Mouse (Mus musculus): Measurements from ENCODE around the gene Nav2. TPM values are rescaled to one million over a fixed set of nuclear protein-coding genes. Genes with fewer than 3 reads are reported as not detected.
A peak's percentile ranks its signal among the peaks of the same experiment; 100 is the strongest.

Nav2 gene
- polyA plus RNA-seq, 1 experiment from 2014 or later = 34.2 TPM

DNA sequence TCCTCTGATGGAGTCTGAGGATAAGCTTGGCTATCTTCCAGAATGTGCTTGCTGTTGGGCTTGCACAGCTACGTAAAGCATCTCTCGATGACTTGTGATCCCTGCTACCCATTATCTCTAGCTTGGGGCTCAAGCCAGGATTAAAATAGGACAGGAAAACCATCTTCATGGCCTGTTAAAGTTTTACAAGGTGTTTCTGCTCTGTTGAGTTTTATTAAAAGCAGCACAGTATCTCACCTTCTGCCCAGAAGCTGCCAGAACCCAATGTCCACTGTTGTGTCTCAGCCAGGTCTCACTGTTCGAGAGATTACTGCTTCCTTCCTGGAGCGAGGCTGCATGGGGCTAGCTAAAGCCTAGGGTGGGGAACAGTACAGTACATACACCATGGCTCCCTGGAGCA, 123.7 kb downstream of the Nav2 start:
- Histone ChIP-seq H3K27ac (ENCODE audit: low read length) (no peak overlapping the region), H3K4me1 (ENCODE audit: control insufficient read depth, insufficient read depth, low read length) (peaks cover 10% of the 10 kb centered on the region; the same call in 1 of the 2 replicates), H3K36me3 (ENCODE audit: control insufficient read depth, insufficient read depth) (no peaks in the 10 kb centered on the region), H3K9me3 (replicated peaks; ENCODE audit: control insufficient read depth, low read length) (no peaks in the 10 kb centered on the region), H3K4me2 (ENCODE audit: low read depth, low read length) (no peak overlapping the region), H3K27me3 (ENCODE audit: control insufficient read depth, insufficient read depth, low read length) (no peaks in the 10 kb centered on the region), H3K9ac (ENCODE audit: low read length) (no peak overlapping the region), H3K4me3 (ENCODE audit: low read length) (no peak overlapping the region)
- ATAC-seq (replicated peaks; ENCODE audit: extremely low read depth, insufficient read depth, low FRiP score) = peak; percentile 58
- WGBS = 30% methylated on average over 4 of the region's 4 CpGs

DNA sequence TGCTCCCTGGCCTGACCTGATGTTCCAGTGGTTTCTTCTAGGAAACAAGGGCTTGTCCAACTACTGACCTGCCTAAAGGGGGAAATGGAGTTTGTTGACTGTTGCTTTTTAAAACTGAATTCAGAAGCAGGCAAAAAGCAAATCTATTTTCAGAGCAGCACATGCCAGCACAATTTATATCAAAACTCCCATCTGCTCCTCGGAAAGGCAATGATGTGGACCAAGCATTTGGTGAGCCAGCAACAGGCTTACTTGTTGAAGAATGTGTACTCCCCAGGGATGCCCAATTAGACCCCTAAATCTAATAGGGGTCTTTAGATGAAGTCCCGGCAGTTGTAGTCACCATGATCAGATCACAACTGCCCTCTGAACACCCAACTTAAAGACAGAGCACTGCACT, 125.7 kb downstream of the Nav2 start:
- ATAC-seq (replicated peaks; ENCODE audit: extremely low read depth, insufficient read depth, low FRiP score) = no peak
- no peak overlapping the region for H3K4me3 ChIP-seq (ENCODE audit: low read length)
- no peaks in the 10 kb centered on the region for H3K27me3 ChIP-seq (ENCODE audit: control insufficient read depth, insufficient read depth, low read length)

GRCm38 (mm10) chr7:49040163-49040562, 131.6 kb downstream of the Nav2 start:
- no peaks in the 10 kb centered on the region for H3K36me3 ChIP-seq (ENCODE audit: control insufficient read depth, insufficient read depth)
- H3K4me3 ChIP-seq (ENCODE audit: low read length) = no peak overlapping the region
- H3K9ac ChIP-seq (ENCODE audit: low read length) = no peak overlapping the region
- H3K27ac ChIP-seq (ENCODE audit: low read length) = no peak overlapping the region
- H3K9me3 ChIP-seq (replicated peaks; ENCODE audit: control insufficient read depth, low read length) = no peaks in the 10 kb centered on the region
- no peak overlapping the region for H3K4me2 ChIP-seq (ENCODE audit: low read depth, low read length)
- 79% methylated on average over 8 of the region's 8 CpGs for WGBS
- ATAC-seq (replicated peaks; ENCODE audit: extremely low read depth, insufficient read depth, low FRiP score) = no peak
- H3K27me3 ChIP-seq (ENCODE audit: control insufficient read depth, insufficient read depth, low read length) = no peaks in the 10 kb centered on the region
- peaks cover 8% of the 10 kb centered on the region for H3K4me1 ChIP-seq (ENCODE audit: control insufficient read depth, insufficient read depth, low read length)

More for the DNA sequence above, 125.7 kb downstream of the Nav2 start:
- no peak overlapping the region for H3K9ac ChIP-seq (ENCODE audit: low read length)
- no peaks in the 10 kb centered on the region for H3K36me3 ChIP-seq (ENCODE audit: control insufficient read depth, insufficient read depth)
- H3K4me1 ChIP-seq (ENCODE audit: control insufficient read depth, insufficient read depth, low read length) = peaks cover 10% of the 10 kb centered on the region; the same call in 1 of the 2 replicates
- no peak overlapping the region for H3K27ac ChIP-seq (ENCODE audit: low read length)
- no peaks in the 10 kb centered on the region for H3K9me3 ChIP-seq (replicated peaks; ENCODE audit: control insufficient read depth, low read length)
- no peak overlapping the region for H3K4me2 ChIP-seq (ENCODE audit: low read depth, low read length)
- WGBS = 86% methylated on average over 2 of the region's 2 CpGs

- Histone ChIP-seq H3K4me3 (ENCODE audit: low read length) (no peak overlapping the region), H3K9ac (ENCODE audit: low read length) (no peak overlapping the region), H3K9me3 (replicated peaks; ENCODE audit: control insufficient read depth, low read length) (no peaks in the 10 kb centered on the region), H3K4me1 (ENCODE audit: control insufficient read depth, insufficient read depth, low read length) (peaks cover 8% of the 10 kb centered on the region), H3K27ac (ENCODE audit: low read length) (no peak overlapping the region), H3K36me3 (ENCODE audit: control insufficient read depth, insufficient read depth) (no peaks in the 10 kb centered on the region), H3K4me2 (ENCODE audit: low read depth, low read length) (no peak overlapping the region), H3K27me3 (ENCODE audit: control insufficient read depth, insufficient read depth, low read length) (no peaks in the 10 kb centered on the region)
- ATAC-seq (replicated peaks; ENCODE audit: extremely low read depth, insufficient read depth, low FRiP score) = no peak
- WGBS = 55% methylated on average over 4 of the region's 4 CpGs
Observed at GRCm38 (mm10) chr7:49041334-49042070, 133.0 kb downstream of the Nav2 start.

DNA sequence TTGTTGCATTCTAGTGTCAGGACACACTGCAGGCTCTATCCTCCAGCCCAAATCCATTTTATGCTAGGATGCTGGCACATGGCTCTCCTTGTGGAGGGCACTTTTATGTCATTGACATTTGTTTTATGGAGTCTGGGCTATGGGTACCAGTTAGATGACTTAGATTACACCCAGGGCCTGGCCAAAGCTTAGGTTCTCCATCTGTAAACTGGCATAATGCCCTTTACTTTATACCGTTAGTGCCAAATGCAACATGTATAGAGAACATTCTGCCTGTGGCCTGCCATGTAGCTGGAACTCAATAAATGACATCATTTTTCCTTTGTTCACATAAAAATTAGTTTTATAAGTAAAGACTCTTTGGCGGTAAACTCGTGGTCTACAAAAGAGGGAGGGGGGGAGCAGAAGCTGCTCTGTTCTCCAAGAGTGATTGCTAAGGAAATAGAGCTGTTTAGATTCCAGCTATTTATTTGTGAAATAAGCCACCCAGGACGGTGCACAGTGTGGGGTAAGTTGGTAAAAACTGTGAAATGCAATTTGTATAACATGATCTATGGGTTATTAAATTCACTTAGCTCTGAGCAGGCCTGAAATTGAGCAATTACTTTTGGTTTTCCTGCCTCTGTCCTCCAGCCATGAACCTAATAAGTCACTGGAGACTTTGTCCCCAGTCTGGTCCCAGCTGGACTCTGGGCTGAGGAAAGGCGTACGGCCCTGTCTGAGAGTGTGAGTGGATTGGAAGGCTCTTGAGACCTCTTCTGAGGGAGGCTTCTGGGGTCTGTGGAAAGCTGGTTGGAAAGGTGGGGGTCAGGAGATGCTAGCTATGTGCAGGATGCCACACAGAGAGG, 137.2 kb downstream of the Nav2 start:
- Histone ChIP-seq H3K27ac (ENCODE audit: low read length) (no peak overlapping the region), H3K4me3 (ENCODE audit: low read length) (no peak overlapping the region), H3K36me3 (ENCODE audit: control insufficient read depth, insufficient read depth) (no peaks in the 10 kb centered on the region), H3K4me1 (ENCODE audit: control insufficient read depth, insufficient read depth, low read length) (peaks cover 10% of the 10 kb centered on the region), H3K9ac (ENCODE audit: low read length) (no peak overlapping the region), H3K4me2 (ENCODE audit: low read depth, low read length) (no peak overlapping the region), H3K9me3 (replicated peaks; ENCODE audit: control insufficient read depth, low read length) (no peaks in the 10 kb centered on the region), H3K27me3 (ENCODE audit: control insufficient read depth, insufficient read depth, low read length) (no peaks in the 10 kb centered on the region)
- ATAC-seq (replicated peaks; ENCODE audit: extremely low read depth, insufficient read depth, low FRiP score) = no peak
- 77% methylated on average over 6 of the region's 6 CpGs for WGBS

- H3K4me1 ChIP-seq (ENCODE audit: control insufficient read depth, insufficient read depth, low read length) = peaks cover 10% of the 10 kb centered on the region
- no peak overlapping the region for H3K9ac ChIP-seq (ENCODE audit: low read length)
- no peak overlapping the region for H3K4me2 ChIP-seq (ENCODE audit: low read depth, low read length)
- no peaks in the 10 kb centered on the region for H3K27me3 ChIP-seq (ENCODE audit: control insufficient read depth, insufficient read depth, low read length)
- 64% methylated on average over 6 of the region's 6 CpGs for WGBS
- H3K36me3 ChIP-seq (ENCODE audit: control insufficient read depth, insufficient read depth) = no peaks in the 10 kb centered on the region
- no peak for ATAC-seq (replicated peaks; ENCODE audit: extremely low read depth, insufficient read depth, low FRiP score)
- H3K4me3 ChIP-seq (ENCODE audit: low read length) = no peak overlapping the region
- H3K9me3 ChIP-seq (replicated peaks; ENCODE audit: control insufficient read depth, low read length) = no peaks in the 10 kb centered on the region
- H3K27ac ChIP-seq (ENCODE audit: low read length) = no peak overlapping the region
Observed at GRCm38 (mm10) chr7:49046347-49046989, 138.0 kb downstream of the Nav2 start.

DNA sequence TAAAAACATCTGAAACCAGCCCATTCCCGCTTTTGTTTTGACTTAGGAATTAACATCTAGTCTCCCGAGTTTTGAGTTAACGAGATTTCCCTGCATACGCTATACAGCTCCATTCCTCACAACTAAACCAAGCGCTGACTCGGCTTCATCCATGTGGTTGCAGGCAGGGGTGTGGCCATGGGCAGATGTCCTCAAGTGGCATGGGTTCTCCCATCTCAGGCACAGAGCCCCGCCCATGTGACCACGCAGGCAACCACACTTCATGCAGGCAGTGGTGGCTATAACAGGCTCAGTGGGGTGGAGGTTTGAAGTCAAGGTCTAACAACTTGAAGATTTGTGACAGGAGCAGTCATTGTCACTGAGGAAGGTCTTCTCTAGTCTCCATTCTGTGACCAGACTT, 138.8 kb downstream of the Nav2 start:
- Histone ChIP-seq H3K36me3 (ENCODE audit: control insufficient read depth, insufficient read depth) (no peaks in the 10 kb centered on the region), H3K27me3 (ENCODE audit: control insufficient read depth, insufficient read depth, low read length) (no peaks in the 10 kb centered on the region), H3K4me3 (ENCODE audit: low read length) (no peak overlapping the region), H3K4me2 (ENCODE audit: low read depth, low read length) (no peak overlapping the region), H3K27ac (ENCODE audit: low read length) (no peak overlapping the region), H3K9me3 (replicated peaks; ENCODE audit: control insufficient read depth, low read length) (no peaks in the 10 kb centered on the region), H3K9ac (ENCODE audit: low read length) (no peak overlapping the region), H3K4me1 (ENCODE audit: control insufficient read depth, insufficient read depth, low read length) (peaks cover 2% of the 10 kb centered on the region; the same call in 1 of the 2 replicates)
- WGBS = 47% methylated on average over 8 of the region's 8 CpGs
- ATAC-seq (replicated peaks; ENCODE audit: extremely low read depth, insufficient read depth, low FRiP score) = no peak

GRCm38 (mm10) chr7:49052871-49053618, 144.5 kb downstream of the Nav2 start:
- Histone ChIP-seq H3K4me1 (ENCODE audit: control insufficient read depth, insufficient read depth, low read length) (peaks cover 3% of the 10 kb centered on the region; the same call in 1 of the 2 replicates), H3K4me2 (ENCODE audit: low read depth, low read length) (no peak overlapping the region), H3K9ac (ENCODE audit: low read length) (no peak overlapping the region), H3K4me3 (ENCODE audit: low read length) (no peak overlapping the region), H3K27ac (ENCODE audit: low read length) (no peak overlapping the region), H3K9me3 (replicated peaks; ENCODE audit: control insufficient read depth, low read length) (no peaks in the 10 kb centered on the region), H3K27me3 (ENCODE audit: control insufficient read depth, insufficient read depth, low read length) (no peaks in the 10 kb centered on the region), H3K36me3 (ENCODE audit: control insufficient read depth, insufficient read depth) (no peaks in the 10 kb centered on the region)
- WGBS = 85% methylated on average over 9 of the region's 9 CpGs
- ATAC-seq (replicated peaks; ENCODE audit: extremely low read depth, insufficient read depth, low FRiP score) = no peak

Data from heart, embryonic 16.5 days (tissue).